Mouse (Mus musculus) E14TG2a.4 (cell line): Measurements from ENCODE around the gene Srp68.

Source experiments
- H3K27me3 ChIP-seq: 2 replicates; pipeline ENCODE4 v1.6.1; 2014; ENCODE audit warnings: low read length, control low read depth; ENCODE audit not compliant: insufficient read depth
- H3K36me3 ChIP-seq: 2 replicates; pipeline ENCODE4 v1.6.1; 2014; ENCODE audit warnings: low read length, control low read depth; ENCODE audit not compliant: insufficient read depth
- H3K4me1 ChIP-seq: replicated peaks from 2 replicates; pipeline ENCODE4 v1.6.1; 2014; ENCODE audit warnings: low read depth, low read length, control low read depth
- H3K4me3 ChIP-seq: replicated peaks from 2 replicates; pipeline ENCODE4 v1.5.1; 2014; ENCODE audit warnings: mild to moderate bottlenecking, low read length
- H3K9me3 ChIP-seq: 2 replicates; pipeline ENCODE4 v1.6.1; 2014; ENCODE audit warnings: low read length, control low read depth
- CTCF ChIP-seq: conservative IDR thresholded peaks from 2 replicates; pipeline ENCODE4 v1.5.1; 2014; ENCODE audit warnings: low read length
- NANOG ChIP-seq: IDR thresholded peaks from 2 replicates; pipeline ENCODE4 v1.6.1; 2014; ENCODE audit warnings: borderline replicate concordance, low read length, mixed read lengths
- POU5F1 ChIP-seq: IDR thresholded peaks from 2 replicates; pipeline ENCODE4 v1.6.1; 2014; ENCODE audit warnings: low read length, borderline replicate concordance

The Srp68 gene

GRCm38 (mm10) chr11:116273469-116274044 lies 460 bp downstream of the Srp68 start:
- Histone ChIP-seq H3K27me3 (no peaks in the 10 kb centered on the region), H3K4me1 (peaks cover 48% of the 10 kb centered on the region), H3K9me3 (no peaks in the 10 kb centered on the region), H3K4me3 (peak overlapping the region; percentile 92), H3K36me3 (peaks cover 39% of the 10 kb centered on the region)
- TF ChIP-seq NANOG (no peak), CTCF (no peak), POU5F1 (no peak)

- Histone ChIP-seq H3K9me3 (no peaks in the 10 kb centered on the region), H3K4me1 (peaks cover 52% of the 10 kb centered on the region), H3K27me3 (no peaks in the 10 kb centered on the region), H3K36me3 (peaks cover 46% of the 10 kb centered on the region), H3K4me3 (peak overlapping the region; percentile 92)
- no peak for TF ChIP-seq POU5F1
- no peak for TF ChIP-seq CTCF
- no peak for TF ChIP-seq NANOG
Measured at GRCm38 (mm10) chr11:116272589-116273468, 1.2 kb downstream of the Srp68 start.

GRCm38 (mm10) chr11:116269560-116269959 lies 4.5 kb downstream of the Srp68 start:
- Histone ChIP-seq H3K27me3 (no peaks in the 10 kb centered on the region), H3K9me3 (no peaks in the 10 kb centered on the region), H3K4me3 (no peak overlapping the region), H3K36me3 (peaks cover 78% of the 10 kb centered on the region), H3K4me1 (peaks cover 55% of the 10 kb centered on the region)
- TF ChIP-seq NANOG (no peak), POU5F1 (no peak), CTCF (no peak)

- Histone ChIP-seq H3K9me3 (no peaks in the 10 kb centered on the region), H3K4me3 (no peak overlapping the region), H3K4me1 (peaks cover 51% of the 10 kb centered on the region), H3K36me3 (peaks cover 91% of the 10 kb centered on the region), H3K27me3 (no peaks in the 10 kb centered on the region)
- no peak for TF ChIP-seq POU5F1
- TF ChIP-seq CTCF: no peak
- no peak for TF ChIP-seq NANOG
Measured at GRCm38 (mm10) chr11:116268313-116268712, 5.7 kb downstream of the Srp68 start.

GRCm38 (mm10) chr11:116267637-116268036 lies 6.4 kb downstream of the Srp68 start:
- TF ChIP-seq NANOG: no peak
- no peak for TF ChIP-seq POU5F1
- peak; percentile 58 for TF ChIP-seq CTCF
- H3K4me3 ChIP-seq: no peak overlapping the region
- H3K27me3 ChIP-seq: no peaks in the 10 kb centered on the region
- H3K36me3 ChIP-seq: peaks cover 96% of the 10 kb centered on the region
- H3K4me1 ChIP-seq: peaks cover 44% of the 10 kb centered on the region
- no peaks in the 10 kb centered on the region for H3K9me3 ChIP-seq

GRCm38 (mm10) chr11:116265850-116266249 lies 8.2 kb downstream of the Srp68 start:
- TF ChIP-seq POU5F1 (no peak), CTCF (no peak), NANOG (no peak)
- peaks cover 99% of the 10 kb centered on the region for H3K36me3 ChIP-seq
- H3K9me3 ChIP-seq: no peaks in the 10 kb centered on the region
- H3K4me3 ChIP-seq: no peak overlapping the region
- H3K27me3 ChIP-seq: no peaks in the 10 kb centered on the region
- H3K4me1 ChIP-seq: peaks cover 28% of the 10 kb centered on the region

GRCm38 (mm10) chr11:116265352-116265751 lies 8.7 kb downstream of the Srp68 start:
- H3K36me3 ChIP-seq: peaks cover 99% of the 10 kb centered on the region
- H3K4me1 ChIP-seq: peaks cover 24% of the 10 kb centered on the region
- no peaks in the 10 kb centered on the region for H3K27me3 ChIP-seq
- no peak for TF ChIP-seq POU5F1
- no peak for TF ChIP-seq CTCF
- no peak for TF ChIP-seq NANOG
- H3K4me3 ChIP-seq: no peak overlapping the region
- no peaks in the 10 kb centered on the region for H3K9me3 ChIP-seq

GRCm38 (mm10) chr11:116260259-116260658 lies 13.8 kb downstream of the Srp68 start:
- no peak for TF ChIP-seq CTCF
- TF ChIP-seq POU5F1: no peak
- TF ChIP-seq NANOG: no peak
- Histone ChIP-seq H3K4me1 (peaks cover 8% of the 10 kb centered on the region), H3K27me3 (no peaks in the 10 kb centered on the region), H3K36me3 (peaks cover 93% of the 10 kb centered on the region), H3K4me3 (no peak overlapping the region), H3K9me3 (no peaks in the 10 kb centered on the region)

GRCm38 (mm10) chr11:116259461-116259860 lies 14.6 kb downstream of the Srp68 start:
- Histone ChIP-seq H3K4me3 (no peak overlapping the region), H3K27me3 (no peaks in the 10 kb centered on the region), H3K9me3 (no peaks in the 10 kb centered on the region), H3K36me3 (peaks cover 93% of the 10 kb centered on the region), H3K4me1 (peaks cover 8% of the 10 kb centered on the region)
- TF ChIP-seq POU5F1 (no peak), CTCF (no peak), NANOG (no peak)
